Comparison of ENCODE assay signal across 19 mouse cellular contexts in the genomic region with DNA sequence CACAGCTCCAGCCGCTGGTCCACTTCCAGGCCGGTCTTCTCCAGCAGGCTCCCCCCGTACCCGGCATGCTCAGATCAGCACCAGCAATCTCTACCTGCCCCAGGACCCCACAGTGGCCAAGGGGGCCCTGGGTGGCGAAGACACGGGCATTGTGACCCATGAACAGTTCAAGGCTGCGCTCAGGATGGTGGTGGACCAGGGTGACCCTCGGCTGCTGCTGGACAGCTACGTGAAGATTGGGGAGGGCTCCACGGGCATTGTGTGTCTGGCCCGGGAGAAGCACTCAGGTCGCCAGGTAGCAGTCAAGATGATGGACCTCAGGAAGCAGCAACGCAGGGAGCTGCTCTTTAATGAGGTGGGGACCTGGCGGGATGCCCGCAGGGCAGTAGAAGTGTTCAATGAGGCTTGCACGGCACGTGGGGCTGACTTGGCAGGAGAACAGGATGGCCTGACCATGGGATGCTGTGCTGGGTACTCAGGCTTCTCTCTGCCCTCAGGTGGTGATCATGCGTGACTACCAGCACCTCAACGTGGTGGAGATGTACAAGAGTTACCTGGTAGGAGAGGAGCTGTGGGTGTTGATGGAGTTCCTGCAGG. TPM values are rescaled to one million over a fixed set of nuclear protein-coding genes. Genes with fewer than 3 reads are reported as not detected.
DNase-seq lines count a peak whose midpoint lies in the region; ATAC-seq and TF ChIP-seq lines count a peak whose summit lies in the region.
"Had no signal": no experiment of that assay in that cellular context is flagged by ENCODE, and none has a peak within 500 bp of the region (broad histone marks: within the 10 kb centered on the region; RNA-seq: fewer than 3 reads in every experiment).

No protein-coding gene starts in this region.

- H3K4me2 ChIP-seq in kidney, postnatal 0 days (ENCODE audit: low read length) = no peak overlapping the region
- H3K4me2 ChIP-seq: hindbrain, embryonic 13.5 days; liver, embryonic 13.5 days; lung, embryonic 15.5 days; midbrain, embryonic 13.5 days; stomach, embryonic 15.5 days had no signal

- DNase-seq in heart, adult 11 months = peak; percentile 91
- no peak for DNase-seq in heart, adult 2 months
- peak; percentile 75 for DNase-seq in left cerebral cortex, postnatal 4 days
- no peak for DNase-seq in left cerebral cortex, postnatal 25 days (ENCODE audit: low spot score in 2 of 2)
- DNase-seq in Patski (ENCODE audit: low read depth, low spot score) = no peak
- no peak for DNase-seq in kidney, postnatal 0 days (ENCODE audit: low spot score)
- DNase-seq in thymus, adult 2 months = no peak
- no peak for DNase-seq in gastrocnemius, adult 8-10 months (ENCODE audit: low spot score in 2 of 2)
- DNase-seq: gastrocnemius, adult 2 months; liver, embryonic 13.5 days; spleen, adult 18-20 months; thymus, postnatal 25 days had no signal

- no peak overlapping the region for H3K4me3 ChIP-seq in heart, adult 2 months
- H3K4me3 ChIP-seq in kidney, postnatal 0 days (replicated peaks; ENCODE audit: low read depth, low read length) = no peak overlapping the region
- no peak overlapping the region for H3K4me3 ChIP-seq in thymus, adult 2 months (ENCODE audit: control insufficient read depth, insufficient read depth, low read length)
- H3K4me3 ChIP-seq: forebrain, embryonic 10.5 days; gastrocnemius, adult 2 months; hindbrain, embryonic 13.5 days; liver, embryonic 13.5 days; lung, embryonic 15.5 days; midbrain, embryonic 13.5 days; stomach, embryonic 15.5 days had no signal

- intact Hi-C loops in heart, adult 2 months (cut with DNase I) = loop anchor here (5.0 kb wide), 1 partner anchor 36 kb away; no protein-coding TSS in a partner anchor
- intact Hi-C loops in left cerebral cortex, postnatal 4 days (cut with DNase I) = no loop called here
- intact Hi-C loops in left cerebral cortex, postnatal 25 days (cut with DNase I) = no loop called here

- no peak for TF ChIP-seq CTCF in heart, adult 2 months (IDR thresholded peaks at IDR 0.05)
- TF ChIP-seq CTCF in Patski (IDR thresholded peaks at IDR 0.05) = no peak
- TF ChIP-seq CTCF in kidney, postnatal 0 days (IDR thresholded peaks at IDR 0.05; ENCODE audit: low read depth) = no peak
- no peak for TF ChIP-seq CTCF in thymus, adult 2 months (IDR thresholded peaks at IDR 0.05; ENCODE audit: borderline replicate concordance, control insufficient read depth, extremely low read depth, insufficient read depth, low read length, poor library complexity)

- H3K36me3 ChIP-seq in heart, adult 2 months (ENCODE audit: control insufficient read depth, insufficient read depth, low read length) = no peaks in the 10 kb centered on the region
- no peaks in the 10 kb centered on the region for H3K36me3 ChIP-seq in kidney, postnatal 0 days (ENCODE audit: insufficient read depth, low read length)
- H3K36me3 ChIP-seq in thymus, adult 2 months (ENCODE audit: control insufficient read depth, insufficient read depth, low read length) = no peaks in the 10 kb centered on the region
- H3K36me3 ChIP-seq: forebrain, embryonic 10.5 days; liver, embryonic 13.5 days; lung, embryonic 15.5 days; stomach, embryonic 15.5 days had no signal

- 80% methylated on average over 19 of the region's 19 CpGs for WGBS in heart, adult 2 months
- WGBS in kidney, postnatal 0 days = 69% methylated on average over 19 of the region's 19 CpGs
- WGBS in thymus, adult 2 months = 96% methylated on average over 19 of the region's 19 CpGs

- peak; percentile 44 for ATAC-seq in Patski
- ATAC-seq in kidney, postnatal 0 days (replicated peaks; ENCODE audit: low FRiP score, low read depth) = peak; percentile 45; the same call in 1 of the 2 replicates
- ATAC-seq: midbrain, embryonic 13.5 days had no signal

- no peak for TF ChIP-seq EP300 in heart, adult 2 months (IDR thresholded peaks at IDR 0.05; ENCODE audit: insufficient read depth, low read depth, low read length)

- no peak overlapping the region for H3K9ac ChIP-seq in heart, adult 2 months (ENCODE audit: low read depth, low read length)
- no peak overlapping the region for H3K9ac ChIP-seq in kidney, postnatal 0 days (ENCODE audit: low read depth, low read length)
- H3K9ac ChIP-seq: hindbrain, embryonic 13.5 days; liver, embryonic 13.5 days; lung, embryonic 15.5 days; midbrain, embryonic 13.5 days; stomach, embryonic 15.5 days had no signal

- no peak for TF ChIP-seq POLR2A in heart, adult 2 months (IDR thresholded peaks at IDR 0.05; ENCODE audit: insufficient read depth, low read depth, low read length)
- no peak for TF ChIP-seq POLR2A in thymus, adult 2 months (IDR thresholded peaks at IDR 0.05; ENCODE audit: control insufficient read depth, extremely low read depth, insufficient read depth, low read length, poor library complexity)

- no peaks in the 10 kb centered on the region; the same call in 1 of the 2 replicates for H3K27me3 ChIP-seq in heart, adult 2 months (ENCODE audit: control insufficient read depth, insufficient read depth, low read length)
- H3K27me3 ChIP-seq in Patski = no peaks in the 10 kb centered on the region
- H3K27me3 ChIP-seq in kidney, postnatal 0 days (ENCODE audit: insufficient read depth, low read length) = peaks cover 8% of the 10 kb centered on the region; the same call in 1 of the 2 replicates
- no peaks in the 10 kb centered on the region for H3K27me3 ChIP-seq in thymus, adult 2 months (ENCODE audit: control insufficient read depth, insufficient read depth, low read length)

- POLR2A ChIA-PET in Patski (lab: Charles Lee) = no interaction called here

- H3K4me1 ChIP-seq in heart, adult 2 months (ENCODE audit: control insufficient read depth, insufficient read depth, low read length) = peaks cover 6% of the 10 kb centered on the region
- no peaks in the 10 kb centered on the region for H3K4me1 ChIP-seq in kidney, postnatal 0 days (replicated peaks; ENCODE audit: insufficient read depth, low read length)
- H3K4me1 ChIP-seq in thymus, adult 2 months (replicated peaks; ENCODE audit: control insufficient read depth, insufficient read depth, low read length) = peaks cover 19% of the 10 kb centered on the region

- in situ Hi-C loops in Patski (cut with MboI; ENCODE audit: low pct_unique_long_range_greater_than_20kb) = loop anchor here (5.0 kb wide), 1 partner anchor 51 kb away; no protein-coding TSS in a partner anchor

- no peaks in the 10 kb centered on the region for H3K79me2 ChIP-seq in heart, adult 2 months (replicated peaks; ENCODE audit: control insufficient read depth, insufficient read depth, low read length)

- H3K27ac ChIP-seq in heart, adult 2 months = no peak overlapping the region
- no peak overlapping the region for H3K27ac ChIP-seq in kidney, postnatal 0 days
- no peak overlapping the region for H3K27ac ChIP-seq in thymus, adult 2 months (ENCODE audit: control insufficient read depth, insufficient read depth, low read length)
- H3K27ac ChIP-seq: forebrain, embryonic 10.5 days; gastrocnemius, adult 2 months; hindbrain, embryonic 13.5 days; liver, embryonic 13.5 days; lung, embryonic 15.5 days; midbrain, embryonic 13.5 days; stomach, embryonic 15.5 days had no signal

- CTCF ChIA-PET in Patski (lab: Charles Lee) = interaction anchor here (0.9 to 5.2 kb wide), 6 partner anchors 11 to 54 kb away, joined by 3 to 60 read pairs (median 4); no protein-coding TSS in a partner anchor

- H3K9me3 ChIP-seq in kidney, postnatal 0 days (replicated peaks; ENCODE audit: low read length) = no peaks in the 10 kb centered on the region
- H3K9me3 ChIP-seq: forebrain, embryonic 10.5 days; hindbrain, embryonic 13.5 days; liver, embryonic 13.5 days; lung, embryonic 15.5 days; midbrain, embryonic 13.5 days; stomach, embryonic 15.5 days had no signal

RNA-seq across cellular contexts. Expression of a gene that starts 10.3 kb away (rescaled TPM):
- total RNA-seq in heart, adult 2 months (2021) = 1 to 10 TPM; 1.3 to 2.5 TPM
- 1.1 and 3.5 TPM in 2 replicates for polyA plus RNA-seq in heart, adult 2 months (2012; rRNA removed)
- total RNA-seq in left cerebral cortex, postnatal 4 days (2021) = 1 to 10 TPM; 2.2 to 2.5 TPM
- total RNA-seq in left cerebral cortex, postnatal 25 days (2021) = 10 to 100 TPM; 22.4 to 34.4 TPM
- polyA plus RNA-seq in Patski (2021) = 0.01 TPM
- 0.37 and 0.45 TPM in 2 replicates for polyA plus RNA-seq in kidney, postnatal 0 days (2015; fragmentation: Nextera tagmentation; extraction: Ambion mirVana)
- polyA plus RNA-seq in thymus, adult 2 months (2012; rRNA removed) = 0.20 and 0.27 TPM in 2 replicates
- total RNA-seq in gastrocnemius, adult 8-10 months (2022) = not detected
- polyA plus RNA-seq: forebrain, embryonic 10.5 days; hindbrain, embryonic 13.5 days; limb, embryonic 11.5 days; liver, embryonic 13.5 days had no signal

RNA-seq across cellular contexts. Expression of a gene that starts 30.4 kb away (rescaled TPM):
- total RNA-seq in heart, adult 2 months (2021) = 1 to 10 TPM; 6.1 to 8.1 TPM
- polyA plus RNA-seq in heart, adult 2 months (2012; rRNA removed) = 11.1 and 12.7 TPM in 2 replicates
- total RNA-seq in left cerebral cortex, postnatal 4 days (2021) = 100 to 1,000 TPM; 142 to 154 TPM
- 100 to 1,000 TPM in 1 of 2 experiments, 10 to 100 TPM in 1; 92.1 to 103 TPM for total RNA-seq in left cerebral cortex, postnatal 25 days (2021)
- 0.15 TPM for polyA plus RNA-seq in Patski (2021)
- polyA plus RNA-seq in kidney, postnatal 0 days (2015; fragmentation: Nextera tagmentation; extraction: Ambion mirVana) = 1.9 and 3.5 TPM in 2 replicates
- polyA plus RNA-seq in thymus, adult 2 months (2012; rRNA removed) = 4.3 and 4.7 TPM in 2 replicates
- not detected for total RNA-seq in gastrocnemius, adult 8-10 months (2022)
- total RNA-seq: gastrocnemius, adult 2 months had no signal

RNA-seq across cellular contexts. Expression of a gene that starts 34.8 kb away (rescaled TPM):
- total RNA-seq in heart, adult 2 months (2021) = 1 to 10 TPM; 2.5 to 2.6 TPM
- 2.4 and 2.7 TPM in 2 replicates for polyA plus RNA-seq in heart, adult 2 months (2012; rRNA removed)
- 1 to 10 TPM; 1.8 to 2.1 TPM for total RNA-seq in left cerebral cortex, postnatal 4 days (2021)
- 1 to 10 TPM; 2.1 to 2.6 TPM for total RNA-seq in left cerebral cortex, postnatal 25 days (2021)
- polyA plus RNA-seq in Patski (2021) = 0.03 TPM
- 1.3 and 1.4 TPM in 2 replicates for polyA plus RNA-seq in kidney, postnatal 0 days (2015; fragmentation: Nextera tagmentation; extraction: Ambion mirVana)
- 79.9 and 94.4 TPM in 2 replicates for polyA plus RNA-seq in thymus, adult 2 months (2012; rRNA removed)
- total RNA-seq in gastrocnemius, adult 8-10 months (2022) = under 1 TPM in 3 of 4 experiments, not detected in 1; 0.15 to 0.27 (median 0.27) TPM
- polyA plus RNA-seq: C2C12 had no signal

RNA-seq across cellular contexts. Expression of a gene that starts 52.1 kb away (rescaled TPM):
- 10 to 100 TPM; 31.8 to 34.9 TPM for total RNA-seq in heart, adult 2 months (2021)
- 8.8 and 16.3 TPM in 2 replicates for polyA plus RNA-seq in heart, adult 2 months (2012; rRNA removed)
- 10 to 100 TPM; 17.8 to 19.7 TPM for total RNA-seq in left cerebral cortex, postnatal 4 days (2021)
- 10 to 100 TPM; 38.3 to 39.7 TPM for total RNA-seq in left cerebral cortex, postnatal 25 days (2021)
- polyA plus RNA-seq in Patski (2021) = 25.9 TPM
- 16.1 and 16.8 TPM in 2 replicates for polyA plus RNA-seq in kidney, postnatal 0 days (2015; fragmentation: Nextera tagmentation; extraction: Ambion mirVana)
- polyA plus RNA-seq in thymus, adult 2 months (2012; rRNA removed) = 18.9 and 25.7 TPM in 2 replicates
- 1 to 10 TPM; 5.0 to 7.2 (median 5.2) TPM for total RNA-seq in gastrocnemius, adult 8-10 months (2022)

Comparison
In these comparisons a context has a peak if more than half of its experiments do, and no peak if none do; other contexts are left out.
1. DNase-seq: peak in heart, adult 11 months (single experiment) and left cerebral cortex, postnatal 4 days (single experiment); none in heart, adult 2 months (0 of 2), left cerebral cortex, postnatal 25 days (0 of 2), Patski (single experiment), kidney, postnatal 0 days (single experiment), thymus, adult 2 months (single experiment) and gastrocnemius, adult 8-10 months (0 of 2).
2. RNA of a gene that starts 10.3 kb away (total RNA-seq): 22.4 to 34.4 TPM in left cerebral cortex, postnatal 25 days; 2.2 to 2.5 TPM in left cerebral cortex, postnatal 4 days, 1.3 to 2.5 TPM in heart, adult 2 months and not detected in gastrocnemius, adult 8-10 months; every median in the first group is over 4 times any median in the second.
3. RNA of a gene that starts 30.4 kb away (total RNA-seq): 142 to 154 TPM in left cerebral cortex, postnatal 4 days and 92.1 to 103 TPM in left cerebral cortex, postnatal 25 days; 6.1 to 8.1 TPM in heart, adult 2 months and not detected in gastrocnemius, adult 8-10 months; every median in the first group is over 10 times any median in the second.